Mouse (Mus musculus) common myeloid progenitor, adult 5-6 weeks (primary cell): ENCODE measurements around the gene Itga9. TPM values are rescaled to one million over a fixed set of nuclear protein-coding genes. Genes with fewer than 3 reads are reported as not detected.

Experiments
- ATAC-seq: replicated peaks from 2 replicates; pipeline ENCODE4 v1.8.0; 2016; ENCODE audit warnings: low read depth, mild to moderate bottlenecking, moderate TSS enrichment, inconsistent platforms; ENCODE audit not compliant: poor library complexity, severe bottlenecking
- total RNA-seq: library from RNA; stranded (forward); fragments of 200-1000, 187-1606 nt; gene quantifications from 2 replicates; pipeline ENCODE4 v1.2.3, GENCODE M21; 2017

Itga9 gene
- total RNA-seq, 1 experiment from 2014 or later: 7.0 TPM

DNA sequence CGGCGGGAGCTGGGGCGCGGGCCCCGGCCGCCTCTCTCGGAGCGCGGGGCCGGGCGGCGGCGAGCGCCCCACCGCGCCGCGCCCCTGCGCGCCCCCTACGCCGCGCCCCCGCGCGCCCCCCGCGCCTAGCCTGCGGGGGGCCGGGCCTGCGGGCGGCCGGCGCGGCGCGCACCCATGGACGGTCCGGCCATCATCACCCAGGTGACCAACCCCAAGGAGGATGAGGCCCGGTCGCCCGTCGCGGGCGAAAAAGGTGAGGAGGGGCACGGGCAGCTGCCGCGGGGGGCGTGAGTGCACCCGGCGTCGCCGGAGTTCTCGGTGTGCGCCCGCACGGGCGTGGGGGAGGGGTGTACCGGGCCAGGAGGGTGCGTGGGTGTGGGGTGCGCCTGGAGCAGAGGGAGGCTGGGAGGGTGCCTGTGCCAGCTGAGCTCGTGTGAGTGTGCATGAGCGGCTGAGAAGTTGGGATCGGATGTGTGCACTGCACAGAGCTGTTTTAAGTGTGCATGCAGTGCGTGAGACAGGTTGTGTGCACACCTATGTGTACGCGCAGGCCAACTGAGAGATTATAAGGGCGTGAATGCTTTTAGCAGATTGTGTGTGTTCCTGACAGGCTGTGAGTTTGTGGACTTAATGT is 320.3 kb downstream of the Itga9 start:
- peak; percentile 4; the same call in 1 of the 2 replicates for ATAC-seq

DNA sequence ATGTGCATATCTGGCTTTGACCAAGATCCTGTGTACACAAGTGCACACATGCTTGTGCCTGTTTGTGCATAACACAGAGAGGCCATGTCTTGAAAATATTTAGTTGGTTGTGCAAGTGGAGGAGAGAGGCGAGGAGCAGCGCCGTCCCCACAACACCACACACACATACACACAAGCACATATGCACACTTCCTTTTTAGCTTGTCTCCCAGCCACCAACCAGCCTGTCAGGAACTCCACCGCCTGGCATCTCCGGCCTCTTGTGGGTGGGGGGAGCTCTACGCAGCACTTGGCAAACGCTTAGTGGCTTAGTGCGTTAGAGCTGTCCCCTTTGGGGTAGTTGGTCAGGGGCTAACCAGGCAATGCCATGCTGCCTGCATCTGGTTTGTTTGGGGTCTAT is 321.0 kb downstream of the Itga9 start:
- ATAC-seq: peak; percentile 66

DNA sequence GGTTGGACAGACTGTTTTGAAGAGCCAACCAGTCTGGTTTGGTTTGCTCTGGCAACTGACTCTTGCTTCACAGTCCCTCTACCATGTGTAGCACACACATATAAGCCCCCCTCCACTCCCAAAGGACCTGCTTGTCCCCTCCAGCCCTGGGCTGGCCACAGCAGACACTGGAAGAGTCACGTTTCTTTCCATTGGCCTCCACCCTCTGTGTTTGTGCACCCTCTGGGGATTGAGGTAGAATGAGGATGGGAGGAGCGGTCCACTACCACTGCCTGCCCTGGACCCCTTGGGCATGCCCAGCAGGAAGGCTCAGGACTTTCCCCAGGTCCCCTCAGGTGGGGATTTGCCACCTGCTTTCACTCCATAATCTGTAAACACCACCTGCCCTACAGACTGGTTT is 321.5 kb downstream of the Itga9 start:
- ATAC-seq: 0 out of 2 replicates have a peak, but pooled peaks have one; percentile 0

DNA sequence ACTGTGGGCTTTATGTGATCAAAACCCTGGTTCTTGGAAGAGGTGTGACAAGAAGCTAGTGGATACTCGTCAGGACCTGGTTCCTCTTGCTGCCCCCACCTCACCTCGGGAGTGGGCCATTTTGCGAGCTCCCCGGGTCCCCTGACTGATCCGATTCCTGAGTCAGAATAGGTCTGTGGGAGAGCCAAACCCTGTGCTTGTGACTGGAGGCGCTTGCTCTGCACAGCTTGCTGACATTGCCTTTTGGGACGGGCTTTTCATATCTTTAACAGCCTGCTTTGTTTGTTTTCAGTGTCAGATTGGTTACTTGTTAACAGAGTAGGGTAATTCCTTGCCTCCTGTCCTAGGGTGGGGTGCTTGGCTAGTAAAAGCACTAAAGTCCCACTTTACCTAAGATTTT is 322.2 kb downstream of the Itga9 start:
- ATAC-seq: no peak

DNA sequence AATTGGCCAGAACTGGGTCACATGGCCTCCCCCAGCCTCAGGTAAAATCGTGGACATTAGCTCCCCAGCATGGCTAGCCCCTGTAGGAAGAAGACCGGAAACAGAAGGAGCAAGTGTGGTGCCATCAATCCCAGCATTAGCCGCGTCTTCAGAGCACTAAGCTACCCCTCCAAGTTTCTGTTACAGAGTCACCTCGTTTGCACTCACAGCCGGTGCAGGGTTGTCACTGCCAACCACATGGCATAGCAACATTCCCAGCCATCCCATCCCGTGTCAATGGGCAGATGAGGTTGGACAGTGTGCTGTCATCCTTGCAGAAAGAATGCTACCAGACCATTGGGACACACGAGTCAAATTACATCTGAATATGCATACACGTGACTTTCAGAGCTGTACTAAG is 324.1 kb downstream of the Itga9 start:
- no peak for ATAC-seq

- ATAC-seq: no peak
Observed at GRCm38 (mm10) chr9:118933800-118934199, 327.3 kb downstream of the Itga9 start.

GRCm38 (mm10) chr9:118934319-118934718 is 327.8 kb downstream of the Itga9 start:
- ATAC-seq: no peak

GRCm38 (mm10) chr9:118935098-118935497 is 328.6 kb downstream of the Itga9 start:
- ATAC-seq: no peak

DNA sequence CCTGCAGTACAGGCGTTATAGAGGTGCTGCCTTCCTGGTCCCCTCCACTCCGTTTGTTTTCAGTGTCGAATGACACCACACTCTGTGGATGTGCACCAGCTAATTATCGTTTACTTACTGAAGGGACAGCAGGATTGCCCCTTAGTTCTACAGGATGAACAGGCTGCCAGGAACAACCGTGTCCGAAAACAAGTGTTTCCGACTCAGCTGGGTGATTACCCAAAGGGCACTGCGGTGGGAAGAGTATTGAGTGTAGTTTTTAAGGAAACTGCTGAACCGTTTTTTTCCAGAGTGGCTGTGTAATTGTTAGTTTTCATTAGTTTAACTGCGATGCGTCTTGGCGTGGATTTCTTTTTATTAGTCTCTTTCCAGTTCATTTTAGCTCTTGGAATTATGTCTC is 329.6 kb downstream of the Itga9 start:
- ATAC-seq: no peak

GRCm38 (mm10) chr9:118937515-118937914 is 331.0 kb downstream of the Itga9 start:
- no peak for ATAC-seq

DNA sequence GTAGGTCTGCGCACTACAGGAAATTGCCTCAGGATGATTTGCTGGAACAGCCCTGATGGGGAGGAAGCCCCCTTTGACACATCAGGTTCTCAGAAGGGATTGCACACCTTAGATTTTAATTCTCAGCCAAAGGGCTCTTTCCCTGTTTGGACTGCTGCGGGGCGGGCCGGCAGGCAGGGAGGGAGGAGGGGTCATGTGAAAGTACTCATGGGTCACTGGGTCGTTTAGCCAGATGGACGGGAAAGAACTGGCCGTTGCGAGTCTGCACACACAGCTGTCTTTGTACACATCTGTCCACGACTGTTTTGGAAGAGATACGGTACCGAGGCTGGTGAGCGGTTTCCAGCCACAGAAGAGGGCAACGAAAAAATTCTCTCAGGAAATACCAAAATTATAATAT is 332.9 kb downstream of the Itga9 start:
- ATAC-seq: no peak

DNA sequence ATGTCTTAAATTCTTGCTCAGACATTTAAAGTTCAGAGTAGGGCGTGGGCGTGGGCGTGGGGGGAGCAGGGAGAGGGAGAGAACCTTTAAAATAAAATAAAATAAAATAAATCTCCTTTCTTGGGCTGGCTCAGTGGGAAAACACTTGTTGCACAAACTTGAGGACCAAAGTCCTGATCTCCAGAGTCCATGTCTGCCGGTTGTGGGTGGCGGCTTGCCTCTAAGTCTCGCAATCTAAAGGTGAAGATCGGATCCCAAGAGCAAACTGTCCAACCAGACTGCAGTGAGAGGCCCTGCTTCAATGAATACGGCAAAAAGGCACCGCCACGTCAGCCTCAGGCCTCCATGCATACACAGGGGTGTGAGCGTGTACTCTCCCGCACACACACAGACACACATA is 333.3 kb downstream of the Itga9 start:
- no peak for ATAC-seq

- ATAC-seq: no peak
Observed at GRCm38 (mm10) chr9:118940591-118941207, 334.2 kb downstream of the Itga9 start.

DNA sequence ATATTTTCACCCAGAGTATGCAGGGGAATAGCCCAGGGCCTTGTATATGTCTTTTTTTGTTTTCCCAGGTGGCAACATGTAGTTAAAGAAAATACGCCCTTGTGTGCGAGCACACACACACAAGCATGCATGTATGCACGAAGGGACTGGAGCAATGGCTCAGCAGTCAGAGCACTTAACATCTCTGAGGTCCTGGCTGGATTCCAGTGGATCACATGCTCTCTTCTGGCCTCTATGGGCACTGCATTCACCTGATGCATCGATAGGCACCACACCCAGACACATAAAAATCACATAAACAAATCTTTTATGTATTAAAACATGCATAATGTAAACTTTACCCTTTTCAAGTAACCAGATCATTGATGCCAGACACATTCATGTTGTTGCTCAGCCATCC is 335.5 kb downstream of the Itga9 start:
- no peak for ATAC-seq

- ATAC-seq: peak; percentile 30
Observed at GRCm38 (mm10) chr9:118943941-118944340, 337.5 kb downstream of the Itga9 start.

DNA sequence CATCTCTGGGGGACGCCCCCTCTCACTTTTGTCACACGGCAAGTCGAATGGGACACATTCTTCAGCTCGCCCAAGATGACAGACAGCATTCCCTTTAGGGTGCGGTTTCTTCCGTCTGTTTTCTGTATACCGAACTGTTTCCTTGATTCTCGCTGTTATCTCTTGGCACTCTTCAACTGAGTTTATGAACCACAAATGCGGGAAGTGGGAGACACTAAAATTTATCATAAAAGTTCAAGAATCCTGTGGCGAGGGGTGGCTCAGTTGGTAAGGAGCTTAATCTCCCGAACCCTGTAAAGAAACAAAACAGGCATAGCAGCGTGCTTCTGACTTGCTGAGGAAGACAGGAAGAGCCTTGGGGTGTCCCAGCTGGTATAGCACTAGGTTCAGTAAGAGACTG is 337.9 kb downstream of the Itga9 start:
- peak; percentile 84 for ATAC-seq

GRCm38 (mm10) chr9:118948486-118948885 is 342.0 kb downstream of the Itga9 start:
- no peak for ATAC-seq

GRCm38 (mm10) chr9:118949124-118949523 is 342.6 kb downstream of the Itga9 start:
- no peak for ATAC-seq

DNA sequence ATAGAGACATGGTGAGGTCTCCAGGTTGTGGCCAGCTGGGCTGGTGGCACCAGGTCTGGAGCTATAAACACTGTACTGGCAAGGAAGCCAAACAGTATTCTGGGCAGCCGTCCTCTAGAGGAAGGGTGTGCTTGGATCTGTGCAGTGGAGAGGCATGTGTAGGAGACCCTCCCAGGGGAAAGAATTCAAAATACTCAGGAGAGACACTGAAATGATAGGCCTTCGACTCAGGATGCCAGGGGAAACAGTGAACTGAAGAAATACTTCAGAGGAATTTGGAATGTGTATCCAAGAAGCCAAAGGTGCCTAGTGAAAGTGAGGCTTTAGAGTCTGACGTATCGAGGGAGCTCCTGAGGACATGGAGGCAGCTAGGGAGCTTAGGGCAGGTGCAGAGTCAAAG is 343.2 kb downstream of the Itga9 start:
- ATAC-seq: no peak

DNA sequence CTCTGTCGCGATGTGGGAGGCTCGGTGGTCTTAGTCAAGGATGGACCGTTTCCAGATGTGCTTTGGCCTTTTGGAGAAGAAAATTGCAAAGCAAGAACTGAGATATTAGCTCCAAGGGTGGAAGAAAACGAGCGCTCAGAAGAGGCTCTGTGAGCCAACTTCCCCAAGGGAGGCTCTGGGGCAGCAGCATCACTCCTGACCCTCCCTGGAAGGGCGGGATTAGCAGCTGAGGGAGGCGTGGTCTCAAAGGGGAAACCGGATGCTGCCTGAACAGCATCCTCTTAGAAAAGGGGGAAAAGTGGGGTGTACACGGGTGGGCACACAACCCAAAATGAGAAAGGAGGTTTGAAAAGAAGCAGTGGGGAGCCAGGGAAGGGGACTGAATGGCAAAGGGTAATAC is 343.6 kb downstream of the Itga9 start:
- ATAC-seq: peak; percentile 65; the same call in 1 of the 2 replicates
